Mouse (Mus musculus) bone marrow, adult 2 months (tissue): ENCODE measurements around the gene Capn13. TPM values are rescaled to one million over a fixed set of nuclear protein-coding genes. Genes with fewer than 3 reads are reported as not detected.
A peak's percentile ranks its signal among the peaks of the same experiment; 100 is the strongest.

Source experiments
- H3K27ac ChIP-seq: fragments of 200-500 bp; 2 replicates; pipeline ENCODE4 v1.5.1; 2012; ENCODE audit warnings: low read depth, mild to moderate bottlenecking, control low read depth, inconsistent platforms, low read length; ENCODE audit not compliant: control insufficient read depth, poor library complexity, insufficient read depth
- H3K4me1 ChIP-seq: fragments of 200-500 bp; 2 replicates; pipeline ENCODE4 v1.6.1; 2011; ENCODE audit warnings: low read length; ENCODE audit not compliant: control insufficient read depth, insufficient read depth
- H3K4me3 ChIP-seq: fragments of 200-500 bp; replicated peaks from 2 replicates; pipeline ENCODE3; 2011; ENCODE audit warnings: mild to moderate bottlenecking, low read depth, low read length, control low read depth; ENCODE audit not compliant: control insufficient read depth
- CTCF ChIP-seq: fragments of 200-500 bp; IDR thresholded peaks from 2 replicates; pipeline ENCODE4 v1.5.1; 2011; ENCODE audit warnings: low read length, control low read depth; ENCODE audit not compliant: control insufficient read depth, insufficient read depth
- POLR2A ChIP-seq: fragments of 200-500 bp; IDR thresholded peaks from 2 replicates; pipeline ENCODE4 v1.6.1; 2011; ENCODE audit warnings: low read depth, mild to moderate bottlenecking, control low read depth, low read length, borderline replicate concordance; ENCODE audit not compliant: control insufficient read depth
- WGBS: fragments of 180-500 bp; shearing (Covaris S2); methylation state at CpG from one replicate; pipeline ENCODE4 v1.1.7; 2018; 5-methylcytosine and 5-hydroxymethylcytosine counted together
- polyA plus RNA-seq: library from polyadenylated mRNA; stranded (reverse); fragments of >200 nt; gene quantifications from 2 replicates; pipeline ENCODE4 v1.2.4, GENCODE M21; 2011; ENCODE audit warnings: low replicate concordance; ENCODE audit not compliant: missing spikeins, insufficient read depth, insufficient read length

Capn13 gene
- polyA plus RNA-seq, 1 experiment = not detected

DNA sequence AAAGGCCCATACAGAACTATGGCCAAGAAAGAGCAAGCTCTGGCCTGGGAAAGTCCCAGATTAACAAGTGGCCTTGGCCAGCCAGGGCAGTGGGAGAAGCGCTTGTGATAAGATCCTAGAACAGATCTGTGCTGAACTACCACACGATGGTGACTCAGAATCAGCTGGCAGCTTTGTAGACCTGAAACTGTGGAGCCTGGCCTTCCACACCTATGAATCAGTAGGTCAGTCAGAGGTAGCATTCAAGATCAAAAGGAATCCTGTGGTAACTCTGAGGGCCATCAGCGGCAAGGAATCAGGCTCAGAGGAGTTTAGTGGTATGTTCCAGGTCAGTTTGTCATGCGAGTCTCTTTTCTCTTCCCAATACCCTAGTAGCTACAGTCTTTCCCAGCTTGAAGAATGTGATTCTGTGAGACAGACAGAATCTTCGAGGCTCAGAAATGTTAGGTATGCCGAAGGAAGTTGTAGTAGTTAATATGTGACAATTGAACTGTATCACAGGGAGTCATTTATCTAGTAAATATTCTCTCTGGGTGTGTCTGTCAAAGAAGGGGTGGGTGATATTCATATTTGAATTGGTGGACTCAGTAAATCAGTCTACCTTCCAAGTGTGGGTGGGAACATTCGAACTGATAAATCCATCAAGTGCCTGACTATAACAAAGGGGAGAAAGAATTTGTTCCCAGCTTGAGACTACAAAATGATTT, 22.7 kb downstream of the Capn13 start:
- TF ChIP-seq CTCF (no peak), POLR2A (no peak)
- Histone ChIP-seq H3K27ac (no peak overlapping the region), H3K4me3 (no peak overlapping the region), H3K4me1 (no peaks in the 10 kb centered on the region)
- 72% methylated on average over 7 of the region's 7 CpGs for WGBS

DNA sequence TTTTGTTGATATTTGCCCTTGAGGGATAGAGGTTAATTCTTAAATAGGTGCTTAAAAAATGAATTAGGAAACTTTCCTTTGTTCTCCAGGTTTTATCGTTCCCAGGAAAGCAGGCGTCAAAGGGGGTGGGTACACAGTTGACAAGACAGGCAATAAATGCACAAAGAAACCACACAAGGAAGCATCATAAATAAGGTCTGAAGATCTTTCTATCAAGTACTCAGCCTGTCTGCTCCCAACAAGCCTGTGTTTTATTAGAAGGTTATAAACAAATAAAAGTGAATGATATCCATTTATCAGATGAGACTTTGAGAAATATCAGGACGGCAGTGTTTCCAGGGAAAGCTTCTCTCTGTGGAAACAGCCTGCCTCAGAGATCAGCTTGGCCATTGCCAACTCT, 33.3 kb downstream of the Capn13 start:
- TF ChIP-seq POLR2A (no peak), CTCF (no peak)
- H3K27ac ChIP-seq = no peak overlapping the region
- H3K4me1 ChIP-seq = no peaks in the 10 kb centered on the region
- H3K4me3 ChIP-seq = no peak overlapping the region
- 56% methylated on average over 3 of the region's 3 CpGs for WGBS

DNA sequence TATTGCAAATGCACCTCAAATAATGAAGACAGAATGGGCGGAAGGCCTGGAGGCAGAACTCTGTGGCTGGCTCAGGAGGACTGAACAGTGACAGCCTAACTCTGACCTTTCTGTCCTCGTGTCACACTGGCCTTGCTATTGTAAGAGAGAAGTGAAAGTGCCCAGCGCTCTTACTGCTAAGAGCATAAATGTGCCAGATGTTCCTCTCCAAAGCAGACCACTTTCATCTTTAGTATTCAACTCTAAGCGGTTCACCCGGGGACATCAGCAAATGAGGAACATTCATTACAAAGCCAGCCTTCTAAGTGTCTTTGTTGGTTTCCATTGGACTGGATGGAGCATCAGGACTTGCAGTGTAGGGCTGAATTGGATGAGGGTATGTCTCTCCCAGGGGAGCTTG, 39.6 kb downstream of the Capn13 start:
- H3K4me3 ChIP-seq = no peak overlapping the region
- peaks cover 2% of the 10 kb centered on the region; the same call in 1 of the 2 replicates for H3K4me1 ChIP-seq
- peak overlapping the region; percentile 51; the same call in 1 of the 2 replicates for H3K27ac ChIP-seq
- no peak for TF ChIP-seq CTCF
- TF ChIP-seq POLR2A = no peak
- WGBS = 37% methylated on average over 5 of the region's 5 CpGs

DNA sequence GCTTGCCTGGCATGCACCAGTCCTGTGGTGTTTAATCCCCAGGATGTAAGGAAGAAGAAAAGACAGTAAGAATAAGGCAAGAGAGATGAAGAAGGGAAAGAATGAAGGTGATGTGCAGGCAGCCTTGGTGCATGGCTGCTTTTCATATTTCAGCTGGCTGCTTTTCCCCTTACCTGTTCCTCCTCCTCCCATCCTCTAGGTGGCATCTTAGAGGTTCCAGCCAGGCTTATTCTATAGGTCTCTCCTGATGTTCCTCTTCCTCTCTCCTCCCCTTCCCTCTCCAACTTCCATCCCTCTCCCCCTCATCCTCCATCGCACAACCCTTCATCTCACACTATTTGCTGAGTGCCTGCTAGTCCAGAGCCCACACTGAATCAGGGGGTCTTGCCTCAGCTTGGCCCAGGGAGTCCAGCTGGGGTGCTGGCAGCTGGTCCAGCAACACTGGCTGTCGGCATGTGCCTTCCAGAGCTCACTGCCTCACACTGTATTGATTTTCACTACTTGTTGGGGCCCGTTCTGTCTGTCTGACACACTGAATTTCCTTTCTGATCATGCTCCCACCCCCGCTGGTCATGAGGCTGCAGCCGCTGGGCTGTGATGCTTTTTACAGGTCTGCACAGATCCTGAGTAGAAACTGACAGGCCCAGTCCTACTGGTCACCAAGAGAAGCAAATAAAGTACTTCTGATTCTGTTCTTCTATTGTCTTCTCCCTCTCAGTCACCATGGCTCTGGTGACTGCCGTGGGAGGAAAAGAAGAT, 56.9 kb downstream of the Capn13 start:
- Histone ChIP-seq H3K4me1 (no peaks in the 10 kb centered on the region), H3K27ac (no peak overlapping the region), H3K4me3 (no peak overlapping the region)
- TF ChIP-seq CTCF = peak; percentile 6; the same call in 1 of the 2 replicates
- no peak for TF ChIP-seq POLR2A
- 77% methylated on average over 6 of the region's 6 CpGs for WGBS

DNA sequence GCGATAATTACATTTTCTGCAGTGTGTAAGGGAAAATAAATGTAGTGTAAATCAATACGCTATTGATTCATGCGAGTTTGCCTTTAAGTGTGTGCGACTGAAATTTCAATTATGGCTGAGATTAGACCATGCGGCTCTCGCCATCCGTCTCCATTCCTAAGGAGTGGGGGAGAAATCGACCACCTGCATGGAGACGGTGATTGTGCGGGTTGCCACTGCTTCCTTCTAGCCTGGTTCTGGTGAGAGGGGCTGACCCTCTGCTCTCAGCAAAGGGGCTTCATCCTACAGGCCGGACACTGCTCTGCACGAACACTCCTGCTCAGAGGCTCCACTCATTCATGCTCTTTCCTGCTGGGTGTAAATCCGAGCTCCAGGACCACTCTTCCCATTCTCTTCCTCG, 58.0 kb downstream of the Capn13 start:
- WGBS = 82% methylated on average over 14 of the region's 14 CpGs
- Histone ChIP-seq H3K27ac (no peak overlapping the region), H3K4me1 (no peaks in the 10 kb centered on the region), H3K4me3 (no peak overlapping the region)
- TF ChIP-seq CTCF = no peak

DNA sequence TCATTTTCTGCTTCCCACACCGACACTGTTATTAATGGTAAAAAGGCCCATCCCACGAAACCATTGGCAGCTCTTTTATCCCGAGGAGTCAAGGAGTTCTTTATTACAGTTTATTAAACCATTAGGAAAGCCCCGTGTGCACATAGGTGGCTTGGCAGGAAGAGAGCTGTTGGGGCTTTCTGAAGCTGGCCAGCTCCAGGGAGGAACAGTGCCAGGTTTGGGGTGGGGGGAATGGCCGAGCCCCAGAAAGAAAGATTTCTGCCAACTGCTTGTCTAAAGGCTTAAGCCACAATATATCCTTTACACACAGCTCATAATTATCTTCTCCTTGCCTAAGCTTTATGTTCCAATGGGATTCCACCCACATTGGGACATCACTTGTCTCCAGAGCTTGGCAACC, 71.6 kb downstream of the Capn13 start:
- WGBS = 66% methylated on average over 5 of the region's 5 CpGs
- no peak for TF ChIP-seq CTCF
- no peak for TF ChIP-seq POLR2A
- Histone ChIP-seq H3K4me3 (no peak overlapping the region), H3K4me1 (no peaks in the 10 kb centered on the region), H3K27ac (no peak overlapping the region)

DNA sequence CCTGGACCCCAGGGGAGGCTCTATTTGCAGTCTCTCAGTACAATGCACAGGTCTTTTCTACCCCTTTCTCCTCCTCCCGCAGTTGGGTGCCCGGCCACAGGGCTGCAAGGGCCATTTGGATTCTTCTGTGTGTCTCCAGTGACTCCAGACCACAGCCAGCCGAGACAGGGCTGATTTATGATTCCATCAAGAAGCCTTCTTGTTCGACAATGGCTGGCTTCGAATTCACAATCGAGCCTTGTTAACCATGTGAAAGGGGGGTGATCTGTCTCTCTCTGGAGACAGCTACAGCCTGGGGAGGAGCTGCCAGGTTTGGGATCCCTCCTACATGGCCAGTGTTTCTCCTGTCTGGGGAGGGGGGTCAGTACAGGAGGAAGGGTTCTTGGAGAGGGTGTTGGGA, 75.4 kb downstream of the Capn13 start:
- Histone ChIP-seq H3K27ac (no peak overlapping the region), H3K4me1 (no peaks in the 10 kb centered on the region), H3K4me3 (no peak overlapping the region)
- TF ChIP-seq POLR2A (no peak), CTCF (no peak)
- 8% methylated on average over 6 of the region's 6 CpGs for WGBS

DNA sequence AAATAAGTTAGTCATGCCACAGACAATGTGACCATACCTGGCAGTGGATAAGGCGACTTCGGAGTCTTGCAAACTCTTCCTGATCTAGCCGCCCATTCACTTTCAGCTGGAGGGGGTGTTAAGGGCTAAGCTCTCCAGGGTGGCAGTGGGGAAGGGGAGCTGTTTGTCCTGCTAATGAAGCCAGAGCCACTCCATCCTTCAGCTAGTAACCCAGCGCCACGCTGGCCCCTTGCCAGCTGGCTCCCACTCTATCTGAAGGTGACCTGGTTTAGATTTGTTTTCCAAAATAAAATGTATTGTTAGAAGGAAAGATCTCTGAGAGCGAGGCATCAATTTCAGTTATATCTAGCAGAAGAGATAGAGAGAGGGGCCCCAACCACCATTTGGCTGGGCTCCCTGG, 75.9 kb downstream of the Capn13 start:
- TF ChIP-seq CTCF (no peak), POLR2A (no peak)
- WGBS = 63% methylated on average over 6 of the region's 6 CpGs

DNA sequence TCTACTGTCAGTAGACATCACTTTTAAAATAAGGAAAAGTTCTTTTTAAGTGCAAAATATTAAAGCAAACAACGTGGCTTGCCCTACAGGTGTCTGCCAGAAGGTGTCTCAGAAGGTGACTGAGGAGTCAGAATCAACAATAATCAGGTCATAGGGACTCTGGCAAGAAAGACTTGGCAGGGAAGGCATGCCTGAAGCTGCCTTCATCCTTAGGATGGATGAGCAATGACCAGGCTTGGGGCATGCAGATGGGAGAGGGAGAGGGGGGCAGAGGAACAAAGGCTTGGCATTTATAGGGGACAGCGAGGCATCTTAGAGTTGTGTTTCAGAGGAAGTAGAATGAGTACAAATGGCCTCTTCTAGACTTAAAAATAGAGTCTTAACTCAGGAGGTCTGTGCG, 76.7 kb downstream of the Capn13 start:
- Histone ChIP-seq H3K4me3 (no peak overlapping the region), H3K4me1 (no peaks in the 10 kb centered on the region), H3K27ac (no peak overlapping the region)
- TF ChIP-seq POLR2A (no peak), CTCF (no peak)
- 73% methylated on average over 3 of the region's 3 CpGs for WGBS

More for the DNA sequence above, 75.9 kb downstream of the Capn13 start:
- Histone ChIP-seq H3K4me3 (no peak overlapping the region), H3K4me1 (no peaks in the 10 kb centered on the region), H3K27ac (no peak overlapping the region)
